Mouse (Mus musculus): ENCODE data around the gene Fgfr2. TPM values are rescaled to one million over a fixed set of nuclear protein-coding genes. Genes with fewer than 3 reads are reported as not detected.

Fgfr2 gene
- polyA plus RNA-seq, 1 experiment = 14.7 TPM

DNA sequence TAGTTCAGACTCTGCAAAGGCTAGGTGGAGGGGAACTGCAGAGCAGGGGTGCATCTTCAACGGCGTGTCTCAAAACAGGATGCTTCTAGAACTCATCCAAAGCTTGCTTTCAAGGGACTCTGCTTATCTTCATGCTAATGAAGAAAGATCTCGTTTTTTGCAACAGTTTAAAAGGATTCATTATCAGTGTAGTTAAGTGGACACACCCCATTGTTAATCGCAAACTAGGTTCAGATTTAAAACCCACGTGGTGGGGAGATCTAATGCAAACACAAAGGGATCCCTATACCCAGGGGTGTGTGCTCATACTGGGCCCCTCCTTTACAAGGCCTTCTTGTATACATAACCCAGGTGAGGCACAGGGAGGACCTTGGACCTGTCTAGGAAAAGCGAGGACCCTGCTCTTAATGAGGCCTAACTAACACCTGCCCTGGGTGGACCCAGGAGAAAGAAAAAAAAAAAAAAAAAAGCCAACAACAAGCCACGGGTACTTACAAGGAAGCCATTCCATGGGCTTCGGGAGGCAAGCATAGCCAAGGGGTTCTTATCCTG is 93.6 kb downstream of the Fgfr2 start:
- WGBS = 24% methylated on average over 8 of the region's 8 CpGs
- TF ChIP-seq CTCF (IDR thresholded peaks at IDR 0.05; ENCODE audit: extremely low read depth, insufficient read length, insufficient replicate concordance, low read depth, low read length) (no peak), POLR2A (IDR thresholded peaks at IDR 0.05; ENCODE audit: low read depth, low read length) (no peak)
- no peaks in the 10 kb centered on the region for H3K27me3 ChIP-seq (ENCODE audit: control insufficient read depth, insufficient read depth, low read length)
- H3K4me3 ChIP-seq (ENCODE audit: low read depth, low read length) = no peak overlapping the region
- peak overlapping the region; percentile 26 for H3K27ac ChIP-seq (ENCODE audit: insufficient read depth, low read depth, low read length)
- H3K36me3 ChIP-seq (ENCODE audit: control insufficient read depth, insufficient read depth, low read length) = peaks cover 3% of the 10 kb centered on the region; the same call in 1 of the 2 replicates
- H3K4me1 ChIP-seq (ENCODE audit: control insufficient read depth, insufficient read depth, insufficient read length, low read length) = peaks cover 10% of the 10 kb centered on the region; the same call in 1 of the 2 replicates

DNA sequence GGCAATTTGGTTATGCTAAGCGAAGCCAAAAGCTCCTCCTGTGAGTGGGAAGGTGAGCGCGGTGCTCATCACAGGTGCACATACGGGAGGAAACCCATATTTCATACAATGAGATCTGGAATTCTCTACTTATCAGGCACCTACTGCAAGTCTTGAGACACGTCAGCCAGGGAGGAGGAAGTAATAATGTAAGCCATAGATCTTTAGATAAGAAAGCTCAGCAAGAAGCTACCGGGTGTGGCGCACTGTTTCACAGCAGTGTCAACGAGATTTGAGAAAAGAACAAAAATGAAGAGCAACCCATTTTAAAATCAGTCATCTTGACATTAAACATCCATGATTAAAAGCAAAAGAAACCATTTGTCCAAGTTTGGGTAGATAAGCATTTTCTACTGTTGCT is 94.1 kb downstream of the Fgfr2 start:
- 28% methylated on average over 8 of the region's 8 CpGs for WGBS
- no peak for TF ChIP-seq POLR2A (IDR thresholded peaks at IDR 0.05; ENCODE audit: low read depth, low read length)
- peak overlapping the region; percentile 26 for H3K27ac ChIP-seq (ENCODE audit: insufficient read depth, low read depth, low read length)

DNA sequence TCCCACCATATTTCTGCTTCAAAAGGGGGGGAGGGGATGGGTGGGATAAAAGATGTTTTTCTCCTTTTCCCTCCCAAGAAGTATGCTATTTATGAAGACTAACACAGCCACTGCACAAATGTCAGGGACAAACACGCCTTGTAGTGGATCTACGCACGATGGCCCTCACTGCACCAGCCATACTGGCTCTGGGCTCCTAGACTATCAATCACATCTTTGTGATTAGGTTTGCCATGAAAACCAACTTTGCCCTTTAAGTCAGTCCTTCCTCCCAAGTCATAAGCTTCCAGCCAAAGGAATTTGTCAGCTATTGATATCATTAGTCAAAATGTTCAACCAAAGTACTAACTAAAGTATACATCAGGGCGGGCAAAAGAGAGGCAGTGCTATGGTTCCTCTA is 95.2 kb downstream of the Fgfr2 start:
- Histone ChIP-seq H3K27me3 (ENCODE audit: control insufficient read depth, insufficient read depth, low read length) (no peaks in the 10 kb centered on the region), H3K4me1 (ENCODE audit: control insufficient read depth, insufficient read depth, insufficient read length, low read length) (peaks cover 14% of the 10 kb centered on the region; the same call in 1 of the 2 replicates), H3K4me3 (ENCODE audit: low read depth, low read length) (no peak overlapping the region), H3K36me3 (ENCODE audit: control insufficient read depth, insufficient read depth, low read length) (peaks cover 3% of the 10 kb centered on the region; the same call in 1 of the 2 replicates), H3K27ac (ENCODE audit: insufficient read depth, low read depth, low read length) (no peak overlapping the region)
- TF ChIP-seq CTCF (IDR thresholded peaks at IDR 0.05; ENCODE audit: extremely low read depth, insufficient read length, insufficient replicate concordance, low read depth, low read length) (no peak), POLR2A (IDR thresholded peaks at IDR 0.05; ENCODE audit: low read depth, low read length) (no peak)
- WGBS = 88% methylated on average over 4 of the region's 4 CpGs

More for the DNA sequence above, 94.1 kb downstream of the Fgfr2 start:
- Histone ChIP-seq H3K27me3 (ENCODE audit: control insufficient read depth, insufficient read depth, low read length) (no peaks in the 10 kb centered on the region), H3K4me3 (ENCODE audit: low read depth, low read length) (no peak overlapping the region), H3K4me1 (ENCODE audit: control insufficient read depth, insufficient read depth, insufficient read length, low read length) (peaks cover 10% of the 10 kb centered on the region; the same call in 1 of the 2 replicates), H3K36me3 (ENCODE audit: control insufficient read depth, insufficient read depth, low read length) (peaks cover 3% of the 10 kb centered on the region; the same call in 1 of the 2 replicates)

DNA sequence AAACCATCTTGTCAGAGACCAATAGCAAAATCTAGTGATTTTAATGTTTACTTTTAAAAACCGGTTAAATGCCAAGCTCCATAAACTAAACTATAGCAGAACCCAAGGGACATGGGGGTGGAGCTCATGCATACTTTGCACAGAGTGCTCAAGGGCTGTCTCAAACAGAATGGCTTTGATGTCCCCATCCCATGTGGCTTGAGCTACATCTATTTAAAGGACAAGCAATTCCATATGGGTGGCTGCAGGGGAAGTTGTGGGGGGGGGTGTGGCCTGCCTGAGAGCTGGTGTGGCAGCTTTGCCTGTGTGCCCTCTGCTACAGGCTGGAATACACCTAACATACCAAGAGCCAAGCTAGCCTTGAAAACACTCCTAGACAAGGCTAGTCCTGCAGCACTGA is 98.5 kb downstream of the Fgfr2 start:
- Histone ChIP-seq H3K27me3 (ENCODE audit: control insufficient read depth, insufficient read depth, low read length) (no peaks in the 10 kb centered on the region), H3K4me3 (ENCODE audit: low read depth, low read length) (no peak overlapping the region), H3K27ac (ENCODE audit: insufficient read depth, low read depth, low read length) (no peak overlapping the region), H3K4me1 (ENCODE audit: control insufficient read depth, insufficient read depth, insufficient read length, low read length) (peaks cover 16% of the 10 kb centered on the region; the same call in 1 of the 2 replicates), H3K36me3 (ENCODE audit: control insufficient read depth, insufficient read depth, low read length) (peaks cover 3% of the 10 kb centered on the region; the same call in 1 of the 2 replicates)
- WGBS = 24% methylated on average over 1 of the region's 1 CpGs
- TF ChIP-seq CTCF (IDR thresholded peaks at IDR 0.05; ENCODE audit: extremely low read depth, insufficient read length, insufficient replicate concordance, low read depth, low read length) (no peak), POLR2A (IDR thresholded peaks at IDR 0.05; ENCODE audit: low read depth, low read length) (no peak)

DNA sequence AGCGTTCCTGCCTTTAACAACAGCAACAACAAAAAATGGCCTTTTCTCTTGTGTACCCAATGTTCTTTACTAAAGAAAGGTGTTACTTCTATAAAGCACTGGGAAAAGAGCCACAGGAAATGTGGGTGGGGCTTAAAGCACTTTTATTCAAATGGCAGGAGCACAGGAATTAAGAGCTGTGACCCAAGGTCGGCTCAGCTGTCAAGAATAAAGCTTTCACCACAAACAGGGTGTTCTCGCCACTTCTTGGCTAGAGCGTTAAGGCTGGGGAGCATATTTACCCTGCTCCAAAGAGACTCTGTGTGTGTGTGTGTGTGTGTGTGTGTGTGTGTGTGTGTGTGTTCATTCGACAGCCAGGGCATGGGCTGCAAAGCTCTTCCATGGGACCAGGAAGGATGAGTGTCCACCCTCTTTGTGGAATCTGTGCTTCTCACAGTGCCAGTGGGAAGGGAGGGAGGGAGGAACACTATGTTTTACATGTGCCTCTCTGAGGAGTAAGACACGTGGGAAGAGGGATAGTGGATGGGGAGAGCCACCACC is 103.6 kb downstream of the Fgfr2 start:
- 51% methylated on average over 6 of the region's 6 CpGs for WGBS
- Histone ChIP-seq H3K27ac (ENCODE audit: insufficient read depth, low read depth, low read length) (no peak overlapping the region), H3K4me1 (ENCODE audit: control insufficient read depth, insufficient read depth, insufficient read length, low read length) (peaks cover 13% of the 10 kb centered on the region; the same call in 1 of the 2 replicates), H3K4me3 (ENCODE audit: low read depth, low read length) (no peak overlapping the region), H3K27me3 (ENCODE audit: control insufficient read depth, insufficient read depth, low read length) (no peaks in the 10 kb centered on the region), H3K36me3 (ENCODE audit: control insufficient read depth, insufficient read depth, low read length) (no peaks in the 10 kb centered on the region)
- no peak for TF ChIP-seq CTCF (IDR thresholded peaks at IDR 0.05; ENCODE audit: extremely low read depth, insufficient read length, insufficient replicate concordance, low read depth, low read length)

DNA sequence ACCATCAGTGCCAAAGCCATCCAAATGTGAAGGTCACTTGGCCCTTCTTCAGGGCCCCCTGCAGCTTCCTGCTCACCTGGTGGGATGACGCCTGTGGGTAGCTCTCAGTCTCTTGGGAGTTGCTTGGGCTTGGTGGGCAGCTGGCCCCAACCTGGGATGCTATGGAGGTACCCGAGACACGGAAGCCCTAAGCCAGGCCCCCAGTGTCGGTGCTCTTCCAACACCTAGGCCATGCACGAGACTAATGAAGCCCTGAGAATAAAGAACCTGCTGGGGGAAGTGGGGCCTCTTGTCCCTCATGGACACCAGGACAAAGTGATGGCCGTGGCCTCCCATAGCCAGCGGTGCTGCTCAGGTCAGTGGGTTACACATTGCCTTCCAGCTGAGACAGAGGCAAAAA is 104.2 kb downstream of the Fgfr2 start:
- TF ChIP-seq CTCF (IDR thresholded peaks at IDR 0.05; ENCODE audit: extremely low read depth, insufficient read length, insufficient replicate concordance, low read depth, low read length) (no peak), POLR2A (IDR thresholded peaks at IDR 0.05; ENCODE audit: low read depth, low read length) (no peak)
- no peak overlapping the region for H3K4me3 ChIP-seq (ENCODE audit: low read depth, low read length)
- 94% methylated on average over 7 of the region's 7 CpGs for WGBS
- no peak overlapping the region for H3K27ac ChIP-seq (ENCODE audit: insufficient read depth, low read depth, low read length)
- H3K36me3 ChIP-seq (ENCODE audit: control insufficient read depth, insufficient read depth, low read length) = no peaks in the 10 kb centered on the region
- peaks cover 13% of the 10 kb centered on the region; the same call in 1 of the 2 replicates for H3K4me1 ChIP-seq (ENCODE audit: control insufficient read depth, insufficient read depth, insufficient read length, low read length)
- H3K27me3 ChIP-seq (ENCODE audit: control insufficient read depth, insufficient read depth, low read length) = no peaks in the 10 kb centered on the region

DNA sequence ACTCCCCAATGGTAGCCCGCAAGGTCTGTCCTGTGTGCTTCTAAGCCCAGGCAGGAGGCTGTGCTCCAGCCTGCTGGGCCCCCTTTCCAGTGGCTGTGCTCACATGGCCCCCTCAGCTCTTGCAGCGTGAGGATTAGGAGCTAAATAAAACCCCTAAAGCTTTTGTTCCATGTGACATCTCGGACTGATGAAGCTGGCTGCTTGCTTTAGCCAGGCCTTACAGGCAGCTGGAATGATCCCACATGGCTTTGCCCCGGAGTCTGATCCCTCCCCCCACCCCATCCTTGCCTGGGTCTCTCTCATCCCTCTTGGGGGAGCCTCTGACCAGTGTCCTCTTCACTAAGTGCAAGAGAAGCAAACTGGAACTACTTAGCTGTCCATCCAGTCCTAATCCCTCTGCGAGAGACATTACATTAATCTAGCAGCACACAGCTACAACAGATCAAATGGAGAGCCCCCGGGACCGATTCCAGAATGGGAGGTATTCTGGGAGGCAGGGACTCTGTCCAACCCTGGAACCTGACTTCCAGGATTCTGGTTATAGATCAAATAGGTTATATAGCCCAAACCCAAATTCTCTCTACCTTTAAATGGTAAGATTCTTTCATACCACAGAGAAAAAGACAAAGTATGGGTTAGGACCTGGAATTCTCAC is 107.6 kb downstream of the Fgfr2 start:
- Histone ChIP-seq H3K27ac (ENCODE audit: insufficient read depth, low read depth, low read length) (0 out of 2 replicates have a peak overlapping the region, but pooled peaks have one; percentile 3), H3K36me3 (ENCODE audit: control insufficient read depth, insufficient read depth, low read length) (peaks cover 4% of the 10 kb centered on the region; the same call in 1 of the 2 replicates), H3K27me3 (ENCODE audit: control insufficient read depth, insufficient read depth, low read length) (no peaks in the 10 kb centered on the region), H3K4me3 (ENCODE audit: low read depth, low read length) (no peak overlapping the region), H3K4me1 (ENCODE audit: control insufficient read depth, insufficient read depth, insufficient read length, low read length) (peaks cover 12% of the 10 kb centered on the region; the same call in 1 of the 2 replicates)
- WGBS = 76% methylated on average over 7 of the region's 7 CpGs
- TF ChIP-seq POLR2A (IDR thresholded peaks at IDR 0.05; ENCODE audit: low read depth, low read length) = no peak
- no peak for TF ChIP-seq CTCF (IDR thresholded peaks at IDR 0.05; ENCODE audit: extremely low read depth, insufficient read length, insufficient replicate concordance, low read depth, low read length)

Data from small intestine, adult 2 months (tissue).